9 mouse cellular contexts compared by ENCODE assay signal in the genomic region with DNA sequence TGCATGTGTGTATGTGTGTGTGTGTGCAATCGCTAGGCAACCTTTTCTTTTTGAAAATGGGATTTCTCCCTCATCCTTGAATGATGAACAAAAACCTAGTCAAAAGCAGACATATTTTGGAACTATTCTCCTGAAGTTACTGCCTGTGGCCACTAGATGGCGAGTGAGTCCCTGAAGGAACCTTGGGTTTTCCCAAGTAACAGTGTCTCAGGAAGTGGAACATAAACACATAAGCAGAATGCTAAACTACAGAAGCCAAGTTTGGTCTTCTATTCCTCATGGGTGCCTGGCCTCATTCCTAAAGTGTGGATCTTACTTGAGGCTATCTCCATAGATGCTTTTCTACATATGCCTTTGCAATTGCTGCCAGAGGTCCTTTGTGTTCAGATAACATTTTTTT. TPM values are rescaled to one million over a fixed set of nuclear protein-coding genes. Genes with fewer than 3 reads are reported as not detected.
DNase-seq lines count a peak whose midpoint lies in the region; ATAC-seq and TF ChIP-seq lines count a peak whose summit lies in the region.
"Had no signal": no experiment of that assay in that cellular context is flagged by ENCODE, and none has a peak within 500 bp of the region (broad histone marks: within the 10 kb centered on the region; RNA-seq: fewer than 3 reads in every experiment).

No protein-coding gene starts in this region.

- no peak overlapping the region for H3K27ac ChIP-seq in kidney, embryonic 14.5 days (ENCODE audit: low read depth, low read length)
- H3K27ac ChIP-seq in limb, embryonic 13.5 days, result 0 out of 2 replicates have a peak overlapping the region, but pooled peaks have one; percentile 7

- no peaks in the 10 kb centered on the region for H3K27me3 ChIP-seq in kidney, embryonic 14.5 days (ENCODE audit: control insufficient read depth, insufficient read depth, low read length)
- no peaks in the 10 kb centered on the region for H3K27me3 ChIP-seq in Patski
- H3K27me3 ChIP-seq in limb, embryonic 13.5 days, result no peaks in the 10 kb centered on the region

- no peak for ATAC-seq in kidney, embryonic 14.5 days (ENCODE audit: low FRiP score, low TSS enrichment)
- no peak for ATAC-seq in Patski
- peak; percentile 26 to 56; a peak in 2 of 4 replicates for ATAC-seq in hematopoietic stem cell, adult 5-6 weeks (replicated peaks in 1 of 2; ENCODE audit: insufficient read depth in 1 of 2, low FRiP score in 2 of 2, low TSS enrichment in 1 of 2, low read depth in 1 of 2, poor library complexity in 2 of 2, severe bottlenecking in 2 of 2)
- ATAC-seq in limb, embryonic 13.5 days (ENCODE audit: low FRiP score, low read depth), result no peak; the same call in 1 of the 2 replicates

- no peaks in the 10 kb centered on the region for H3K9me3 ChIP-seq in kidney, embryonic 14.5 days (ENCODE audit: control insufficient read depth, low read length)
- H3K9me3 ChIP-seq in limb, embryonic 13.5 days, result no peaks in the 10 kb centered on the region

- H3K4me2 ChIP-seq in kidney, embryonic 14.5 days (replicated peaks; ENCODE audit: low read depth, low read length), result no peak overlapping the region
- no peak overlapping the region for H3K4me2 ChIP-seq in limb, embryonic 13.5 days (replicated peaks)

- no peak overlapping the region for H3K4me3 ChIP-seq in kidney, embryonic 14.5 days (ENCODE audit: low read length)
- no peak overlapping the region for H3K4me3 ChIP-seq in limb, embryonic 13.5 days

- WGBS in kidney, embryonic 14.5 days, result 23% methylated on average over 2 of the region's 2 CpGs
- WGBS in limb, embryonic 13.5 days, result 25% methylated on average over 2 of the region's 2 CpGs

- peak; percentile 71 for TF ChIP-seq CTCF in Patski (IDR thresholded peaks at IDR 0.05)

- H3K4me1 ChIP-seq in kidney, embryonic 14.5 days (ENCODE audit: control insufficient read depth, insufficient read depth, low read length), result no peaks in the 10 kb centered on the region; the same call in 1 of the 2 replicates
- H3K4me1 ChIP-seq in limb, embryonic 13.5 days, result 0 out of 2 replicates have a peak, but pooled peaks cover 6% of the 10 kb centered on the region

- no peak overlapping the region for H3K9ac ChIP-seq in kidney, embryonic 14.5 days (ENCODE audit: low read depth, low read length)
- H3K9ac ChIP-seq in limb, embryonic 13.5 days, result no peak overlapping the region

- in situ Hi-C loops in Patski (cut with MboI; ENCODE audit: low pct_unique_long_range_greater_than_20kb), result loop anchor here (5.0 to 10.0 kb wide), 2 partner anchors 149 to 327 kb away; no protein-coding TSS in a partner anchor

- CTCF ChIA-PET in Patski (lab: Charles Lee), result no interaction called here

- peak; percentile 43 for DNase-seq in kidney, adult 18-20 months
- DNase-seq in Patski (ENCODE audit: low read depth, low spot score), result no peak
- peak; percentile 85 for DNase-seq in embryo, embryonic 10.5 days (ENCODE audit: low spot score)
- peak; percentile 68 for DNase-seq in naive thymus-derived CD4-positive, alpha-beta T cell, adult 2 months (ENCODE audit: low read depth)
- DNase-seq in yolk sac, embryonic 10.5 days (ENCODE audit: low spot score), result peak; percentile 19

- POLR2A ChIA-PET in Patski (lab: Charles Lee), result no interaction called here

- peaks cover 30% of the 10 kb centered on the region; the same call in 1 of the 2 replicates for H3K36me3 ChIP-seq in kidney, embryonic 14.5 days (ENCODE audit: control insufficient read depth, insufficient read depth, low read length)
- peaks cover 74% of the 10 kb centered on the region for H3K36me3 ChIP-seq in limb, embryonic 13.5 days

RNA-seq across cellular contexts. Expression of a gene that starts 22.4 kb away (rescaled TPM):
- not detected in 2 replicates for polyA plus RNA-seq in kidney, embryonic 14.5 days (2014; fragmentation: Nextera tagmentation; extraction: Ambion mirVana)
- not detected for polyA plus RNA-seq in Patski (2021)
- total RNA-seq in hematopoietic stem cell, adult 5-6 weeks (2017), result not detected in 2 replicates
- not detected in 2 replicates for polyA plus RNA-seq in limb, embryonic 13.5 days (2015; fragmentation: Nextera tagmentation; extraction: Ambion mirVana)
- polyA plus RNA-seq: liver, embryonic 16.5 days had no signal

Comparison
In these comparisons a context has a peak if more than half of its experiments do, and no peak if none do; other contexts are left out.
1. ATAC-seq: peak in hematopoietic stem cell, adult 5-6 weeks (2 of 2); none in kidney, embryonic 14.5 days (single experiment), Patski (single experiment) and limb, embryonic 13.5 days (single experiment).